Mouse (Mus musculus): ENCODE results near the gene Gm11562. TPM values are rescaled to one million over a fixed set of nuclear protein-coding genes. Genes with fewer than 3 reads are reported as not detected.
"Not testable (repeated sequence)": the region's sequence is repeated elsewhere in the genome, so short reads cannot be mapped to it uniquely, and the experiment has no call there.

Gene Gm11562
- total and polyA plus RNA-seq, 3 experiments = not detected

DNA sequence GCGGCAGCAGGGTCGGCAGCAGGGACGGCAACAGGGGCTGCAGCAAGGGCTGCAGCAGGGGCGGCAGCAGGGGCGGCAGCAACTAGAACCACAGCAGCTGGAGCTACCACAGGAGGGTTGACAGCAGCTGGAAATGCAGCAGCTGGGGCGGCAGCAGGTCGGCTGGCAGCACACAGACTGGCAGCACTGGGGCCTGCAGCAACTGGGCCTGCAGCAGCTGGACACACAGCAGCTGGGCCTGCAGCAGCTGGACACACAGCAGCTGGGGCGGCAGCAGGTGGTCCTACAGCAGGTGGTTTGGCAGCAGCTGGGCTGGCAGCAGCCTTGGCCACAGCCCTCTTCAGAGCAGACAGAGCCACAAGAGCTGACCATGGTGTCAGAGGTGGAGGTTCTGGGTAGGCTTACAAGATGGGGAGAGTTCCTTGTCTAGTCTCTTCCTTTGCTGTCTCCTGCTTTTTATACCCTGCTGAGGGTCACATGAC lies 14.5 kb upstream of the Gm11562 start, which contains the start of gene Krtap4-2:
Krtap4-2 (minus strand) TSS at position 432 of the 482 bp plus-strand sequence.
- no peaks in the 10 kb centered on the region; the same call in 1 of the 2 replicates for H3K27me3 ChIP-seq (ENCODE audit: control insufficient read depth, insufficient read depth, low read length)
- DNase-seq = no peak
- no peaks in the 10 kb centered on the region for H3K4me1 ChIP-seq (ENCODE audit: control insufficient read depth, insufficient read depth, low read length)
- H3K4me3 ChIP-seq = no peak within 1 kb of the TSS
- intact Hi-C loops (cut with DNase I) = no loop called here
- no peak for TF ChIP-seq CTCF (IDR thresholded peaks at IDR 0.05)
- no peak for TF ChIP-seq EP300 (IDR thresholded peaks at IDR 0.05; ENCODE audit: insufficient read depth, low read depth, low read length)
- TF ChIP-seq POLR2A (IDR thresholded peaks at IDR 0.05; ENCODE audit: insufficient read depth, low read depth, low read length) = no peak
- H3K79me2 ChIP-seq (replicated peaks; ENCODE audit: control insufficient read depth, insufficient read depth, low read length) = no peaks in the 10 kb centered on the region
- no peak within 1 kb of the TSS for H3K9ac ChIP-seq (ENCODE audit: low read depth, low read length)
- no peak within 1 kb of the TSS for H3K27ac ChIP-seq
- WGBS = 49% methylated on average over 8 of the region's 8 CpGs
- no peaks in the 10 kb centered on the region for H3K36me3 ChIP-seq (ENCODE audit: control insufficient read depth, insufficient read depth, low read length)

DNA sequence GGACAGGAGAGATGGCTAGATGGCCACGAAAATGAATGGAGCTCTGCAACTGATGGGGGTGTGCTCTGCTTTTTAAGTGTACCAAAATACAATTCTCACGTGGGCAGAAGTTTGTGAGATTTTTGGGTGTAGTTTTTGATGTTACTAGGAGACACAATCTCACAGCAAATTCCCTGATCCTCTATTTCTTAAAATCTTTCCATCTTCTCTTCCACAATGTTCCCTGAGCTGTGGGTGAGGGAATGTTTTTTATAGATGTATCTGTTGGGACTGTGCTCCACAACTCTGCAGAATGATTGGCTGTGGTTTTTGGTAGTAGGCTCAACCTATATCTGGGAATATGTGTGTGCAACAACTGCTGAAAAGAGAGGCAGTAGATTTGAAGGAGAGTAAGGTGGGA lies 13.1 kb upstream of the Gm11562 start:
- intact Hi-C loops (cut with DNase I) = no loop called here
- H3K27me3 ChIP-seq (ENCODE audit: control insufficient read depth, insufficient read depth, low read length) = no peaks in the 10 kb centered on the region; the same call in 1 of the 2 replicates
- 68% methylated on average over 2 of the region's 2 CpGs for WGBS
- no peaks in the 10 kb centered on the region for H3K4me1 ChIP-seq (ENCODE audit: control insufficient read depth, insufficient read depth, low read length)
- no peak overlapping the region for H3K27ac ChIP-seq
- no peak for DNase-seq
- no peak overlapping the region for H3K4me3 ChIP-seq
- TF ChIP-seq POLR2A (IDR thresholded peaks at IDR 0.05; ENCODE audit: insufficient read depth, low read depth, low read length) (no peak), CTCF (IDR thresholded peaks at IDR 0.05) (no peak)
- H3K36me3 ChIP-seq (ENCODE audit: control insufficient read depth, insufficient read depth, low read length) = no peaks in the 10 kb centered on the region
- no peaks in the 10 kb centered on the region for H3K79me2 ChIP-seq (replicated peaks; ENCODE audit: control insufficient read depth, insufficient read depth, low read length)
- no peak overlapping the region for H3K9ac ChIP-seq (ENCODE audit: low read depth, low read length)

DNA sequence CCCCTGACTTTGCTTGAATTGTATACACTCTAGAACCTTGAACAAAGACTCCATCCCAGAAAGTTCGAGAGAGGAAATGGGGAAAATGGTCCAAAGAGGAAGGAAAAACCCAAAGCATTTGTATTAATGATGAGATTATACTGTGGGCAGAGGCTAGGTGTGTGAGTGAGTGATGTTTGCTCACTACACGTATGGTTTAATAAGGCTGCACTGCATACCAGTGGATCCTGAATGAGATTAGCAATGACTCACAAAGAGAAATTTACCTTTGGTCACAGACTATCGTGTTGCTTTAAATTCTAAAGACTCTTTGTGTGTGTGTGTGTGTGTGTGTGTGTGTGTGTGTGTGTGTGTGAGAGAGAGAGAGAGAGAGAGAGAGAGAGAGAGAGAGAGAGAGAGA lies 10.7 kb upstream of the Gm11562 start:
- H3K79me2 ChIP-seq (replicated peaks; ENCODE audit: control insufficient read depth, insufficient read depth, low read length) = no peaks in the 10 kb centered on the region
- 52% methylated on average over 3 of the region's 3 CpGs for WGBS
- DNase-seq = no peak
- H3K9ac ChIP-seq (ENCODE audit: low read depth, low read length) = no peak overlapping the region
- H3K27me3 ChIP-seq (ENCODE audit: control insufficient read depth, insufficient read depth, low read length) = no peaks in the 10 kb centered on the region; the same call in 1 of the 2 replicates
- H3K27ac ChIP-seq = no peak overlapping the region
- no peak for TF ChIP-seq POLR2A (IDR thresholded peaks at IDR 0.05; ENCODE audit: insufficient read depth, low read depth, low read length)
- TF ChIP-seq EP300 (IDR thresholded peaks at IDR 0.05; ENCODE audit: insufficient read depth, low read depth, low read length) = no peak
- no peak for TF ChIP-seq CTCF (IDR thresholded peaks at IDR 0.05)
- no peaks in the 10 kb centered on the region for H3K4me1 ChIP-seq (ENCODE audit: control insufficient read depth, insufficient read depth, low read length)
- H3K4me3 ChIP-seq = no peak overlapping the region
- intact Hi-C loops (cut with DNase I) = no loop called here
- no peaks in the 10 kb centered on the region for H3K36me3 ChIP-seq (ENCODE audit: control insufficient read depth, insufficient read depth, low read length)

DNA sequence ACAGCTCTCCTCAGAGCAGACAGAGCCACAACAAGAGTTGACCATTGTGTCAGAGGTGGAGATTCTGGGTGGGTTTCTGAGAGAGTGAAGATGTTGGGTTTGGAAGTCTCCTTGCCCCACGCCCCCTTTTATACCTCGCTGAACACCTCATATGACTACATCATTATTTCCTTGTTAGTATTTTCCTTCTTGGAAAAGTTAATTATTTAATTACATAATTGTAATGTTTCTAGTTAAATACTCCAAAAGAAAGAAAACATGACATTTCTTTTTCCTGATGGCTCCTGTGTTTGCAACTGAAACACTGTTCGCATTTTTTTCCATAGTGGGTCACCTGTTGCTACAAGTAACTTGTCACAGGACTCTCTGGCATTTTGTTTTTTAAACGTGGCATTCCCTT lies 7.9 kb upstream of the Gm11562 start, which contains the start of gene Krtap4-1:
Krtap4-1 (minus strand) TSS at position 101 of the 400 bp plus-strand sequence.
- H3K4me3 ChIP-seq = no peak within 1 kb of the TSS
- no peaks in the 10 kb centered on the region for H3K79me2 ChIP-seq (replicated peaks; ENCODE audit: control insufficient read depth, insufficient read depth, low read length)
- 79% methylated on average over 4 of the region's 4 CpGs for WGBS
- intact Hi-C loops (cut with DNase I) = no loop called here
- no peaks in the 10 kb centered on the region for H3K4me1 ChIP-seq (ENCODE audit: control insufficient read depth, insufficient read depth, low read length)
- H3K27ac ChIP-seq = no peak within 1 kb of the TSS
- TF ChIP-seq POLR2A (IDR thresholded peaks at IDR 0.05; ENCODE audit: insufficient read depth, low read depth, low read length) = no peak
- TF ChIP-seq CTCF (IDR thresholded peaks at IDR 0.05) = no peak
- TF ChIP-seq EP300 (IDR thresholded peaks at IDR 0.05; ENCODE audit: insufficient read depth, low read depth, low read length) = no peak
- H3K36me3 ChIP-seq (ENCODE audit: control insufficient read depth, insufficient read depth, low read length) = no peaks in the 10 kb centered on the region
- no peaks in the 10 kb centered on the region; the same call in 1 of the 2 replicates for H3K27me3 ChIP-seq (ENCODE audit: control insufficient read depth, insufficient read depth, low read length)
- DNase-seq = no peak
- H3K9ac ChIP-seq (ENCODE audit: low read depth, low read length) = no peak within 1 kb of the TSS

DNA sequence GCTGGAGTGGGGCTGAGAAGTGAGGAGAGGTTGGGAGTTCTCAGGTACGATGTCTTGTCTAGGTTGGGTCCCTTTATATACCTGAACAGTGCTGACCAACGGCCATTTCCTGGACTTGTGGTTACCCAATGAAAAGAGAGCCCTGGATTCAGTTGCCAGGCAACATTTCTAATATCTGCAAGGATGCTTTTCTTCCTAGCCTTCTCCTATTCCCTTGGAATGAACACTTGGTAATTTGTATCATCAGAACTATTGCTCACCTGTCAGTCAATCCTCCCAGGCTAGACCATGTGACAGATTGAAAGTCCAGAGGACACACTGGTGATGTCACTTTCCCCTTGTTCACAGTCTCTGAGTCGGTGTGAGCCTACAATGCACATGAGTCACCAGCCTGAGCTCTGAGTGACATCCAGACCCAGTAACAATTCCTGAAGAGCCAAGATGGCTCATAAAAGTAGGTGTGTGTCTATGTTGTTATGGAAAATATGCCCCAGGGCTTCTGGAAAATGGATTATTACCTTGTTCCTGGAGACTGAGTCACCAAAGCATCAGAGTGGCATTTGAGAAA lies 5.4 kb downstream of the Gm11562 start, which contains the start of gene Krtap2-4:
Krtap2-4 (minus strand) TSS at position 51 of the 568 bp plus-strand sequence.
- intact Hi-C loops (cut with DNase I) = no loop called here
- TF ChIP-seq POLR2A (IDR thresholded peaks at IDR 0.05; ENCODE audit: insufficient read depth, low read depth, low read length) (no peak), CTCF (IDR thresholded peaks at IDR 0.05) (no peak), EP300 (IDR thresholded peaks at IDR 0.05; ENCODE audit: insufficient read depth, low read depth, low read length) (no peak)
- no peak within 1 kb of the TSS for H3K9ac ChIP-seq (ENCODE audit: low read depth, low read length)
- no peaks in the 10 kb centered on the region for H3K79me2 ChIP-seq (replicated peaks; ENCODE audit: control insufficient read depth, insufficient read depth, low read length)
- no peak within 1 kb of the TSS for H3K4me3 ChIP-seq
- H3K4me1 ChIP-seq (ENCODE audit: control insufficient read depth, insufficient read depth, low read length) = no peaks in the 10 kb centered on the region
- H3K36me3 ChIP-seq (ENCODE audit: control insufficient read depth, insufficient read depth, low read length) = no peaks in the 10 kb centered on the region
- no peak for DNase-seq
- 65% methylated on average over 3 of the region's 3 CpGs for WGBS
- H3K27ac ChIP-seq = no peak within 1 kb of the TSS
- no peaks in the 10 kb centered on the region for H3K27me3 ChIP-seq (ENCODE audit: control insufficient read depth, insufficient read depth, low read length)

DNA sequence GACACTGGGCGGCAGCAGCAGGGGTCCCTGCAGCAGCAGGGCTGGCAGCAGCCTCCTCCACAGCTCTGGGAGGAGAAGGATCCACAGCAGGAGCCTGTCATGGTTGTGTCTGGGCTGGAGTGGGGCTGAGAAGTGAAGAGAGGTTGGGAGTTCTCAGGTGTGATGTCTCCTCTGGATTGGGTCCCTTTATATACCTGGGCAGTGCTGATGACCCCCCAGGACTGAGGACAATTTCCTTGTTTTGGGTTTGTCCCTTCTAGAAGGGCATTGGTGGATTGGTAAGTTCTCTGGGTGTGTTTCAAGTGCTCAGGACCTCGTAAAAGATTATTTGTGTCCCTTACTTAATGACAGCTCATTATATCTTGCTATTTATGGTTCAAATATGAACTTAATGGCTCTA lies 10.1 kb downstream of the Gm11562 start, which contains the start of gene Gm11937:
Gm11937 (minus strand) TSS at position 101 of the 400 bp plus-strand sequence.
- DNase-seq; H3K4me1 ChIP-seq (ENCODE audit: control insufficient read depth, insufficient read depth, low read length); intact Hi-C loops (cut with DNase I); H3K9ac ChIP-seq (ENCODE audit: low read depth, low read length); H3K79me2 ChIP-seq (replicated peaks; ENCODE audit: control insufficient read depth, insufficient read depth, low read length); H3K36me3 ChIP-seq (ENCODE audit: control insufficient read depth, insufficient read depth, low read length); H3K4me3 ChIP-seq; H3K27ac ChIP-seq; H3K27me3 ChIP-seq (ENCODE audit: control insufficient read depth, insufficient read depth, low read length): not testable (repeated sequence)
- WGBS = 51% methylated on average over 1 of the region's 2 CpGs
